Comparison of ENCODE assay signal across 8 mouse cellular contexts in the genomic region with DNA sequence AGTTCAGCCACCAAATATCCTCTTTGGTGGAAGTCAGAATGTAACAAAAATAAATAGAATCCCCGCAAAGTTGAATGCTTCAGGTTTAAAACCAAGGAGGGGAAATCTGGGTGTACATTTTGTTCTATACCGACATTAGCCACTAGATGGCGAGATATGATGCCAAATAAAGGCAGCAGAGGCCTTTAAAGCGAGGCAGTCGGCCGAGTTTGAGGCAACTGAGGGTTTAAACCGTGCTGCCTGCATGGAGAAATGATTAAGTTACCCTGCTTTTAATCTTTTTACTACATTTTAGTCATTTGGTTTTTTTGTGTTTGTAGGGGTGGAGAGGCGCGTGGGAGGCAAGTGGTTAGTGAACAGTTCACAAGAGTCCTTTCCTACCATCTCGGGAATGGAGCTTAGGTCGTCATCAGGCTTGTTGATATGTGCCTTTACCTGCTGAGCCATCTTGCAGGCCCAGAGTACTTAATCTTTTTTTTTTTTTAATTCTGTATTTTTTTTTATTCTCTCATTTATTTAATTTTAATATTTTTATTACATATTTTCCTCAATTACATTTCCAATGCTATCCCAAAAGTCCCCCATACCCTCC.
DNase-seq lines count a peak whose midpoint lies in the region; ATAC-seq and TF ChIP-seq lines count a peak whose summit lies in the region.

No protein-coding gene starts in this region.

- ATAC-seq in intestine, embryonic 14.5 days (replicated peaks; ENCODE audit: low FRiP score, low TSS enrichment, low read depth), result no peak
- no peak for ATAC-seq in intestine, embryonic 16.5 days
- peak; percentile 85 for ATAC-seq in forebrain, postnatal 0 days
- peak; percentile 82 for ATAC-seq in hindbrain, postnatal 0 days

- peak; percentile 83 for TF ChIP-seq CTCF in forebrain, postnatal 0 days (IDR thresholded peaks at IDR 0.05; ENCODE audit: low read depth)
- TF ChIP-seq CTCF in hindbrain, postnatal 0 days (IDR thresholded peaks at IDR 0.05; ENCODE audit: low read depth), result peak; percentile 83

- peak; percentile 64 for DNase-seq in intestine, embryonic 14.5 days (ENCODE audit: low spot score)
- peak; percentile 27 for DNase-seq in c-Kit-positive CD71-positive TER-119-positive erythroid progenitor cells, embryonic 14.5 days (ENCODE audit: low spot score)
- DNase-seq in forebrain, postnatal 0 days, result peak; percentile 91
- peak; percentile 93 for DNase-seq in hindbrain, postnatal 0 days (ENCODE audit: low spot score)
- DNase-seq in left cerebral cortex, adult 18-20 months (ENCODE audit: low spot score in 2 of 2), result peak; percentile 55 to 73
- DNase-seq in midbrain, embryonic 10.5 days (ENCODE audit: low spot score), result peak; percentile 47
- DNase-seq in right cerebral cortex, postnatal 36 days (ENCODE audit: low spot score in 2 of 2), result peak; percentile 12 to 44

- H3K4me1 ChIP-seq in intestine, embryonic 14.5 days (replicated peaks; ENCODE audit: control insufficient read depth, insufficient read depth, low read length), result no peaks in the 10 kb centered on the region
- no peaks in the 10 kb centered on the region for H3K4me1 ChIP-seq in intestine, embryonic 16.5 days (ENCODE audit: control insufficient read depth, insufficient read depth, low read length)
- H3K4me1 ChIP-seq in forebrain, postnatal 0 days (ENCODE audit: insufficient read depth), result no peaks in the 10 kb centered on the region
- H3K4me1 ChIP-seq in hindbrain, postnatal 0 days (ENCODE audit: insufficient read depth, low read length), result no peaks in the 10 kb centered on the region
- H3K4me1 ChIP-seq in midbrain, embryonic 10.5 days, result no peaks in the 10 kb centered on the region

- no peaks in the 10 kb centered on the region for H3K36me3 ChIP-seq in intestine, embryonic 14.5 days (ENCODE audit: control insufficient read depth, insufficient read depth, low read length)
- no peaks in the 10 kb centered on the region for H3K36me3 ChIP-seq in intestine, embryonic 16.5 days (ENCODE audit: control insufficient read depth, insufficient read depth, low read length)
- H3K36me3 ChIP-seq in forebrain, postnatal 0 days (ENCODE audit: insufficient read depth), result no peaks in the 10 kb centered on the region
- H3K36me3 ChIP-seq in hindbrain, postnatal 0 days (ENCODE audit: insufficient read depth, low read length), result no peaks in the 10 kb centered on the region
- H3K36me3 ChIP-seq in midbrain, embryonic 10.5 days, result no peaks in the 10 kb centered on the region

- no peak overlapping the region for H3K27ac ChIP-seq in intestine, embryonic 14.5 days (ENCODE audit: low read depth)
- no peak overlapping the region for H3K27ac ChIP-seq in intestine, embryonic 16.5 days (ENCODE audit: low read length)
- no peak overlapping the region for H3K27ac ChIP-seq in forebrain, postnatal 0 days (ENCODE audit: low read depth, low read length)
- no peak overlapping the region for H3K27ac ChIP-seq in hindbrain, postnatal 0 days
- H3K27ac ChIP-seq in midbrain, embryonic 10.5 days (replicated peaks), result no peak overlapping the region

- 20% methylated on average over 11 of the region's 11 CpGs for WGBS in intestine, embryonic 14.5 days
- WGBS in intestine, embryonic 16.5 days, result 23% methylated on average over 11 of the region's 11 CpGs
- WGBS in forebrain, postnatal 0 days, result 17% methylated on average over 11 of the region's 11 CpGs
- WGBS in hindbrain, postnatal 0 days, result 13% methylated on average over 11 of the region's 11 CpGs
- WGBS in midbrain, embryonic 10.5 days, result 18% methylated on average over 11 of the region's 11 CpGs

- H3K9me3 ChIP-seq in intestine, embryonic 14.5 days (ENCODE audit: control insufficient read depth, low read length), result no peaks in the 10 kb centered on the region
- no peaks in the 10 kb centered on the region for H3K9me3 ChIP-seq in intestine, embryonic 16.5 days (ENCODE audit: control insufficient read depth, low read length)
- H3K9me3 ChIP-seq in forebrain, postnatal 0 days (ENCODE audit: low read length), result no peaks in the 10 kb centered on the region
- H3K9me3 ChIP-seq in hindbrain, postnatal 0 days (ENCODE audit: low read length), result 0 out of 2 replicates have a peak, but pooled peaks cover 2% of the 10 kb centered on the region
- 0 out of 2 replicates have a peak, but pooled peaks cover 3% of the 10 kb centered on the region for H3K9me3 ChIP-seq in midbrain, embryonic 10.5 days (replicated peaks)

- no peak overlapping the region for H3K9ac ChIP-seq in intestine, embryonic 14.5 days (ENCODE audit: low read length)
- H3K9ac ChIP-seq in intestine, embryonic 16.5 days (ENCODE audit: low read depth, low read length), result no peak overlapping the region
- H3K9ac ChIP-seq in forebrain, postnatal 0 days, result no peak overlapping the region
- H3K9ac ChIP-seq in hindbrain, postnatal 0 days (replicated peaks; ENCODE audit: low read length), result no peak overlapping the region

- no peak overlapping the region for H3K4me2 ChIP-seq in intestine, embryonic 14.5 days (ENCODE audit: low read length)
- H3K4me2 ChIP-seq in intestine, embryonic 16.5 days (ENCODE audit: low read depth, low read length), result no peak overlapping the region
- no peak overlapping the region for H3K4me2 ChIP-seq in forebrain, postnatal 0 days (ENCODE audit: low read depth)
- no peak overlapping the region for H3K4me2 ChIP-seq in hindbrain, postnatal 0 days (ENCODE audit: low read depth, low read length)

- H3K4me3 ChIP-seq in intestine, embryonic 14.5 days (ENCODE audit: low read depth, low read length), result no peak overlapping the region
- no peak overlapping the region for H3K4me3 ChIP-seq in intestine, embryonic 16.5 days (ENCODE audit: low read length)
- no peak overlapping the region for H3K4me3 ChIP-seq in forebrain, postnatal 0 days (ENCODE audit: low read depth, low read length)
- H3K4me3 ChIP-seq in hindbrain, postnatal 0 days (ENCODE audit: low read length), result no peak overlapping the region
- no peak overlapping the region for H3K4me3 ChIP-seq in midbrain, embryonic 10.5 days

- no peaks in the 10 kb centered on the region for H3K27me3 ChIP-seq in intestine, embryonic 14.5 days (replicated peaks; ENCODE audit: control insufficient read depth, insufficient read depth, low read length)
- no peaks in the 10 kb centered on the region for H3K27me3 ChIP-seq in intestine, embryonic 16.5 days (replicated peaks; ENCODE audit: control insufficient read depth, insufficient read depth, low read length)
- no peaks in the 10 kb centered on the region for H3K27me3 ChIP-seq in forebrain, postnatal 0 days (ENCODE audit: insufficient read depth, low read length)
- no peaks in the 10 kb centered on the region for H3K27me3 ChIP-seq in hindbrain, postnatal 0 days (ENCODE audit: insufficient read depth, low read length)
- H3K27me3 ChIP-seq in midbrain, embryonic 10.5 days (ENCODE audit: low read depth, poor library complexity, severe bottlenecking), result no peaks in the 10 kb centered on the region

Comparison
In these comparisons a context has a peak if more than half of its experiments do, and no peak if none do; other contexts are left out.
1. ATAC-seq: peak in forebrain, postnatal 0 days (single experiment) and hindbrain, postnatal 0 days (single experiment); none in intestine, embryonic 14.5 days (single experiment) and intestine, embryonic 16.5 days (single experiment).
2. DNase-seq: peak in every context shown above with its lines; median percentile 93 in hindbrain, postnatal 0 days; 91 in forebrain, postnatal 0 days; 64 in intestine, embryonic 14.5 days; 64 in left cerebral cortex, adult 18-20 months; 47 in midbrain, embryonic 10.5 days; 28 in right cerebral cortex, postnatal 36 days; 27 in c-Kit-positive CD71-positive TER-119-positive erythroid progenitor cells, embryonic 14.5 days.